Mouse (Mus musculus): ENCODE data around the gene Sept3. TPM values are rescaled to one million over a fixed set of nuclear protein-coding genes. Genes with fewer than 3 reads are reported as not detected.

The Sept3 gene
- polyA plus RNA-seq, 1 experiment from 2014 or later, result 406 TPM

GRCm38 (mm10) chr15:82319613-82320012 is 44.9 kb downstream of the Sept3 start:
- no peak overlapping the region for H3K4me2 ChIP-seq (ENCODE audit: low read length)
- no peak overlapping the region for H3K27ac ChIP-seq (ENCODE audit: low read length)
- no peak overlapping the region for H3K9ac ChIP-seq (ENCODE audit: low read depth, low read length)
- no peaks in the 10 kb centered on the region for H3K27me3 ChIP-seq (ENCODE audit: control insufficient read depth, insufficient read depth, low read depth, low read length)
- no peaks in the 10 kb centered on the region for H3K4me1 ChIP-seq (ENCODE audit: control insufficient read depth, insufficient read depth, low read length)
- WGBS, result 79% methylated on average over 1 of the region's 1 CpGs
- no peaks in the 10 kb centered on the region for H3K36me3 ChIP-seq (ENCODE audit: control insufficient read depth, insufficient read depth, low read length)
- no peaks in the 10 kb centered on the region for H3K9me3 ChIP-seq (replicated peaks; ENCODE audit: control insufficient read depth, low read length, poor library complexity, severe bottlenecking)
- H3K4me3 ChIP-seq (ENCODE audit: low read depth, low read length), result no peak overlapping the region
- ATAC-seq, result no peak

GRCm38 (mm10) chr15:82322195-82322594 is 47.5 kb downstream of the Sept3 start:
- ATAC-seq, result no peak
- no peaks in the 10 kb centered on the region for H3K9me3 ChIP-seq (replicated peaks; ENCODE audit: control insufficient read depth, low read length, poor library complexity, severe bottlenecking)
- H3K4me2 ChIP-seq (ENCODE audit: low read length), result no peak overlapping the region
- no peak overlapping the region for H3K27ac ChIP-seq (ENCODE audit: low read length)
- no peaks in the 10 kb centered on the region for H3K27me3 ChIP-seq (ENCODE audit: control insufficient read depth, insufficient read depth, low read depth, low read length)
- WGBS, result 75% methylated on average over 8 of the region's 8 CpGs
- H3K9ac ChIP-seq (ENCODE audit: low read depth, low read length), result no peak overlapping the region
- H3K4me3 ChIP-seq (ENCODE audit: low read depth, low read length), result no peak overlapping the region
- H3K36me3 ChIP-seq (ENCODE audit: control insufficient read depth, insufficient read depth, low read length), result no peaks in the 10 kb centered on the region
- H3K4me1 ChIP-seq (ENCODE audit: control insufficient read depth, insufficient read depth, low read length), result no peaks in the 10 kb centered on the region

- Histone ChIP-seq H3K4me3 (ENCODE audit: low read depth, low read length) (no peak overlapping the region), H3K4me2 (ENCODE audit: low read length) (no peak overlapping the region), H3K9ac (ENCODE audit: low read depth, low read length) (no peak overlapping the region), H3K4me1 (ENCODE audit: control insufficient read depth, insufficient read depth, low read length) (no peaks in the 10 kb centered on the region), H3K36me3 (ENCODE audit: control insufficient read depth, insufficient read depth, low read length) (no peaks in the 10 kb centered on the region), H3K27me3 (ENCODE audit: control insufficient read depth, insufficient read depth, low read depth, low read length) (no peaks in the 10 kb centered on the region), H3K9me3 (replicated peaks; ENCODE audit: control insufficient read depth, low read length, poor library complexity, severe bottlenecking) (no peaks in the 10 kb centered on the region), H3K27ac (ENCODE audit: low read length) (no peak overlapping the region)
- WGBS, result 75% methylated on average over 2 of the region's 2 CpGs
- ATAC-seq, result no peak
Observed at GRCm38 (mm10) chr15:82325382-82325781, 50.7 kb downstream of the Sept3 start.

- Histone ChIP-seq H3K4me2 (ENCODE audit: low read length) (no peak overlapping the region), H3K4me3 (ENCODE audit: low read depth, low read length) (no peak overlapping the region), H3K9ac (ENCODE audit: low read depth, low read length) (no peak overlapping the region), H3K4me1 (ENCODE audit: control insufficient read depth, insufficient read depth, low read length) (peaks cover 10% of the 10 kb centered on the region), H3K9me3 (replicated peaks; ENCODE audit: control insufficient read depth, low read length, poor library complexity, severe bottlenecking) (no peaks in the 10 kb centered on the region), H3K27me3 (ENCODE audit: control insufficient read depth, insufficient read depth, low read depth, low read length) (peaks cover under 1% of the 10 kb centered on the region), H3K36me3 (ENCODE audit: control insufficient read depth, insufficient read depth, low read length) (no peaks in the 10 kb centered on the region), H3K27ac (ENCODE audit: low read length) (no peak overlapping the region)
- WGBS, result 94% methylated on average over 4 of the region's 4 CpGs
- no peak for ATAC-seq
Observed at GRCm38 (mm10) chr15:82335194-82335593, 60.5 kb downstream of the Sept3 start.

GRCm38 (mm10) chr15:82336629-82337028 is 61.9 kb downstream of the Sept3 start:
- H3K36me3 ChIP-seq (ENCODE audit: control insufficient read depth, insufficient read depth, low read length), result no peaks in the 10 kb centered on the region
- H3K9me3 ChIP-seq (replicated peaks; ENCODE audit: control insufficient read depth, low read length, poor library complexity, severe bottlenecking), result no peaks in the 10 kb centered on the region
- no peak overlapping the region for H3K4me3 ChIP-seq (ENCODE audit: low read depth, low read length)
- H3K27me3 ChIP-seq (ENCODE audit: control insufficient read depth, insufficient read depth, low read depth, low read length), result peaks cover 7% of the 10 kb centered on the region
- peaks cover 12% of the 10 kb centered on the region for H3K4me1 ChIP-seq (ENCODE audit: control insufficient read depth, insufficient read depth, low read length)
- no peak overlapping the region for H3K27ac ChIP-seq (ENCODE audit: low read length)
- WGBS, result 77% methylated on average over 12 of the region's 12 CpGs
- no peak overlapping the region for H3K4me2 ChIP-seq (ENCODE audit: low read length)
- no peak overlapping the region for H3K9ac ChIP-seq (ENCODE audit: low read depth, low read length)
- no peak for ATAC-seq

- Histone ChIP-seq H3K4me3 (ENCODE audit: low read depth, low read length) (peak overlapping the region; percentile 65), H3K27me3 (ENCODE audit: control insufficient read depth, insufficient read depth, low read depth, low read length) (peaks cover 7% of the 10 kb centered on the region), H3K9ac (ENCODE audit: low read depth, low read length) (peak overlapping the region; percentile 79), H3K4me1 (ENCODE audit: control insufficient read depth, insufficient read depth, low read length) (peaks cover 12% of the 10 kb centered on the region), H3K9me3 (replicated peaks; ENCODE audit: control insufficient read depth, low read length, poor library complexity, severe bottlenecking) (no peaks in the 10 kb centered on the region), H3K36me3 (ENCODE audit: control insufficient read depth, insufficient read depth, low read length) (no peaks in the 10 kb centered on the region), H3K4me2 (ENCODE audit: low read length) (peak overlapping the region; percentile 72), H3K27ac (ENCODE audit: low read length) (no peak overlapping the region)
- ATAC-seq, result no peak
- 54% methylated on average over 4 of the region's 4 CpGs for WGBS
Observed at GRCm38 (mm10) chr15:82337875-82338274, 63.2 kb downstream of the Sept3 start.

- H3K4me3 ChIP-seq (ENCODE audit: low read depth, low read length), result peak within 1 kb of the TSS; percentile 65
- peak; percentile 81 for ATAC-seq
- no peaks in the 10 kb centered on the region for H3K36me3 ChIP-seq (ENCODE audit: control insufficient read depth, insufficient read depth, low read length)
- H3K4me2 ChIP-seq (ENCODE audit: low read length), result peak within 1 kb of the TSS; percentile 72
- 0 out of 2 replicates have a peak within 1 kb of the TSS, but pooled peaks have one; percentile 42 for H3K27ac ChIP-seq (ENCODE audit: low read length)
- H3K9me3 ChIP-seq (replicated peaks; ENCODE audit: control insufficient read depth, low read length, poor library complexity, severe bottlenecking), result no peaks in the 10 kb centered on the region
- 0% methylated on average over 41 of the region's 41 CpGs for WGBS
- peaks cover 7% of the 10 kb centered on the region for H3K27me3 ChIP-seq (ENCODE audit: control insufficient read depth, insufficient read depth, low read depth, low read length)
- peak within 1 kb of the TSS; percentile 79 for H3K9ac ChIP-seq (ENCODE audit: low read depth, low read length)
- H3K4me1 ChIP-seq (ENCODE audit: control insufficient read depth, insufficient read depth, low read length), result peaks cover 12% of the 10 kb centered on the region
Observed at GRCm38 (mm10) chr15:82338593-82339112, 64.0 kb downstream of the Sept3 start, which contains the start of the genes Naga, Pheta2 and Smdt1. Gene Naga, minus strand, starts transcription at chr15:82338925. Gene Pheta2, plus strand, starts transcription at chr15:82338942. Gene Smdt1, plus strand, starts transcription at chr15:82338959.

GRCm38 (mm10) chr15:82339150-82339549 is 64.5 kb downstream of the Sept3 start:
- ATAC-seq, result no peak

GRCm38 (mm10) chr15:82339634-82340254 is 65.1 kb downstream of the Sept3 start:
- H3K27me3 ChIP-seq (ENCODE audit: control insufficient read depth, insufficient read depth, low read depth, low read length), result peaks cover 7% of the 10 kb centered on the region
- H3K9ac ChIP-seq (ENCODE audit: low read depth, low read length), result no peak overlapping the region
- H3K4me2 ChIP-seq (ENCODE audit: low read length), result no peak overlapping the region
- H3K9me3 ChIP-seq (replicated peaks; ENCODE audit: control insufficient read depth, low read length, poor library complexity, severe bottlenecking), result no peaks in the 10 kb centered on the region
- H3K36me3 ChIP-seq (ENCODE audit: control insufficient read depth, insufficient read depth, low read length), result no peaks in the 10 kb centered on the region
- 74% methylated on average over 8 of the region's 8 CpGs for WGBS
- no peak overlapping the region for H3K27ac ChIP-seq (ENCODE audit: low read length)
- H3K4me1 ChIP-seq (ENCODE audit: control insufficient read depth, insufficient read depth, low read length), result peaks cover 12% of the 10 kb centered on the region
- H3K4me3 ChIP-seq (ENCODE audit: low read depth, low read length), result no peak overlapping the region
- no peak for ATAC-seq

More at GRCm38 (mm10) chr15:82339150-82339549, 64.5 kb downstream of the Sept3 start:
- Histone ChIP-seq H3K4me3 (ENCODE audit: low read depth, low read length) (peak overlapping the region; percentile 65), H3K36me3 (ENCODE audit: control insufficient read depth, insufficient read depth, low read length) (no peaks in the 10 kb centered on the region), H3K27ac (ENCODE audit: low read length) (no peak overlapping the region), H3K9ac (ENCODE audit: low read depth, low read length) (peak overlapping the region; percentile 79), H3K27me3 (ENCODE audit: control insufficient read depth, insufficient read depth, low read depth, low read length) (peaks cover 7% of the 10 kb centered on the region), H3K4me2 (ENCODE audit: low read length) (peak overlapping the region; percentile 72), H3K9me3 (replicated peaks; ENCODE audit: control insufficient read depth, low read length, poor library complexity, severe bottlenecking) (no peaks in the 10 kb centered on the region), H3K4me1 (ENCODE audit: control insufficient read depth, insufficient read depth, low read length) (peaks cover 12% of the 10 kb centered on the region)
- WGBS, result 58% methylated on average over 10 of the region's 10 CpGs

All from midbrain, embryonic 16.5 days (tissue).